ENCODE assay signal across 9 mouse cellular contexts in the genomic region with DNA sequence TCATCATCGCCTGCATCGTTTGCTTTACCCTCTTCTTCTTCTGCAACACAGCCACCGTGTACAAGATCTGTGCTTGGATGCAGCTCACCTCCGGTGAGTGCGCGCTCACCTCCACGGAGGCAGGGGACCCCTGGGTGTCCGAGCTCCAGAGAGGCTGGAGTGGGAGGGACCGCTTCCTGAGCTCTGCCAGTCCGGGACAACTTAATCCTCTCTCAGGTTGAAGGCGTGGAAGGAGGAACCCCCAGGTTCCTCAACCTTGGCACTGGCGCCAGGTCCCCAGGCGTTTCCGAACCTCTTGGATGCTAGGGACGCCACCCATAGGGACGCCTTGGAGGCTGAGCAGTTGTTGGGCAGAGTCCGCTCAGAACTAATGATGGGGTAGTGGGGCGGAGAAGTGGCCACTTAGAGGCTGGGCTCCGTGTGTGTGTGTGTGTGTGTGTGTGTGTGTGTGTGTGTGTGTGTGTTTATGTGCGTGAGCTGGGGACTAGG. TPM values are rescaled to one million over a fixed set of nuclear protein-coding genes. Genes with fewer than 3 reads are reported as not detected.
DNase-seq lines count a peak whose midpoint lies in the region; ATAC-seq and TF ChIP-seq lines count a peak whose summit lies in the region.
"Had no signal": no experiment of that assay in that cellular context is flagged by ENCODE, and none has a peak within 500 bp of the region (broad histone marks: within the 10 kb centered on the region; RNA-seq: fewer than 3 reads in every experiment).

No protein-coding gene starts in this region.

- under 1% methylated on average over 20 of the region's 20 CpGs for WGBS in lung, embryonic 14.5 days
- WGBS in hindbrain, embryonic 11.5 days: 3% methylated on average over 20 of the region's 20 CpGs
- WGBS in midbrain, embryonic 14.5 days: 0% methylated on average over 20 of the region's 20 CpGs

- TF ChIP-seq CTCF in lung, embryonic 14.5 days (IDR thresholded peaks at IDR 0.05; ENCODE audit: low read depth): no peak

- peak overlapping the region; percentile 92 for H3K4me2 ChIP-seq in lung, embryonic 14.5 days
- peak overlapping the region; percentile 97 for H3K4me2 ChIP-seq in hindbrain, embryonic 11.5 days (replicated peaks; ENCODE audit: low read depth, low read length)
- H3K4me2 ChIP-seq in midbrain, embryonic 14.5 days (ENCODE audit: low read length): peak overlapping the region; percentile 69

- ATAC-seq in lung, embryonic 14.5 days (ENCODE audit: insufficient read depth): peak; percentile 45
- peak; percentile 64 for ATAC-seq in hindbrain, embryonic 11.5 days (ENCODE audit: low FRiP score)
- peak; percentile 60 for ATAC-seq in midbrain, embryonic 14.5 days (ENCODE audit: low FRiP score, low TSS enrichment)
- no peak for ATAC-seq in granulocyte monocyte progenitor cell, adult 5-6 weeks (replicated peaks; ENCODE audit: poor library complexity, severe bottlenecking)

- peak; percentile 13 for DNase-seq in lung, embryonic 14.5 days
- DNase-seq in lung, postnatal 10 days: no peak
- peak; percentile 36 for DNase-seq in embryo, embryonic 10.5 days (ENCODE audit: low spot score)
- peak; percentile 51 for DNase-seq in hindbrain, embryonic 11.5 days (ENCODE audit: low spot score)
- peak; percentile 60 for DNase-seq in midbrain, embryonic 14.5 days
- no peak for DNase-seq in gastrocnemius, postnatal 36 days
- DNase-seq in thymus, postnatal 10 days (ENCODE audit: low spot score in 2 of 2): no peak

- H3K4me3 ChIP-seq in lung, embryonic 14.5 days (ENCODE audit: low read depth, low read length): peak overlapping the region; percentile 48
- peak overlapping the region; percentile 64 for H3K4me3 ChIP-seq in hindbrain, embryonic 11.5 days (ENCODE audit: low read depth, low read length)
- peak overlapping the region; percentile 71 for H3K4me3 ChIP-seq in midbrain, embryonic 14.5 days (replicated peaks; ENCODE audit: low read depth, low read length)

- H3K9me3 ChIP-seq in lung, embryonic 14.5 days (ENCODE audit: low read depth, low read length): no peaks in the 10 kb centered on the region
- no peaks in the 10 kb centered on the region for H3K9me3 ChIP-seq in hindbrain, embryonic 11.5 days (ENCODE audit: control insufficient read depth, low read length)
- H3K9me3 ChIP-seq in midbrain, embryonic 14.5 days (ENCODE audit: control insufficient read depth, low read length): no peaks in the 10 kb centered on the region

- no peaks in the 10 kb centered on the region for H3K36me3 ChIP-seq in lung, embryonic 14.5 days (ENCODE audit: insufficient read depth)
- H3K36me3 ChIP-seq in hindbrain, embryonic 11.5 days (ENCODE audit: control insufficient read depth, insufficient read depth, low read length): no peaks in the 10 kb centered on the region
- H3K36me3 ChIP-seq in midbrain, embryonic 14.5 days (ENCODE audit: control insufficient read depth, insufficient read depth, low read length): no peaks in the 10 kb centered on the region

- peaks cover 4% of the 10 kb centered on the region; the same call in 1 of the 2 replicates for H3K4me1 ChIP-seq in lung, embryonic 14.5 days (ENCODE audit: insufficient read depth)
- H3K4me1 ChIP-seq in hindbrain, embryonic 11.5 days (replicated peaks; ENCODE audit: control insufficient read depth, insufficient read depth, low read length): no peaks in the 10 kb centered on the region
- H3K4me1 ChIP-seq in midbrain, embryonic 14.5 days (ENCODE audit: control insufficient read depth, insufficient read depth, low read length): 0 out of 2 replicates have a peak, but pooled peaks cover 2% of the 10 kb centered on the region

- no peak overlapping the region for H3K27ac ChIP-seq in lung, embryonic 14.5 days (ENCODE audit: low read depth)
- H3K27ac ChIP-seq in hindbrain, embryonic 11.5 days (ENCODE audit: low read depth, low read length): no peak overlapping the region
- 0 out of 2 replicates have a peak overlapping the region, but pooled peaks have one; percentile 52 for H3K27ac ChIP-seq in midbrain, embryonic 14.5 days (replicated peaks; ENCODE audit: low read depth, low read length)

- H3K27me3 ChIP-seq in lung, embryonic 14.5 days (ENCODE audit: insufficient read depth, low read length): peaks cover 25% of the 10 kb centered on the region
- peaks cover 2% of the 10 kb centered on the region; the same call in 1 of the 2 replicates for H3K27me3 ChIP-seq in hindbrain, embryonic 11.5 days (ENCODE audit: control insufficient read depth, insufficient read depth, low read length)
- no peaks in the 10 kb centered on the region for H3K27me3 ChIP-seq in midbrain, embryonic 14.5 days (ENCODE audit: control insufficient read depth, insufficient read depth, low read length)

- peak overlapping the region; percentile 26; the same call in 1 of the 2 replicates for H3K9ac ChIP-seq in lung, embryonic 14.5 days
- H3K9ac ChIP-seq in hindbrain, embryonic 11.5 days (ENCODE audit: low read depth, low read length): peak overlapping the region; percentile 46
- H3K9ac ChIP-seq in midbrain, embryonic 14.5 days (replicated peaks; ENCODE audit: low read length): peak overlapping the region; percentile 74

- intact Hi-C loops in gastrocnemius, postnatal 36 days (cut with DNase I): no loop called here

RNA-seq across cellular contexts. Expression of gene Lhfpl3, which starts 0.7 kb away (rescaled TPM):
- polyA plus RNA-seq in lung, embryonic 14.5 days (2014; fragmentation: Nextera tagmentation; extraction: Ambion mirVana): 0.11 TPM in 1 of 2 replicates, not detected in the other
- 1.1 and 1.8 TPM in 2 replicates for polyA plus RNA-seq in hindbrain, embryonic 11.5 days (2014; fragmentation: Nextera tagmentation; extraction: Ambion mirVana)
- polyA plus RNA-seq in midbrain, embryonic 14.5 days (2014; fragmentation: Nextera tagmentation; extraction: Ambion mirVana): 15.5 and 20.7 TPM in 2 replicates
- not detected in 2 replicates for total RNA-seq in granulocyte monocyte progenitor cell, adult 5-6 weeks (2014; fragmentation: Nextera tagmentation)
- total RNA-seq in granulocyte monocyte progenitor cell, adult 5-6 weeks (2017): not detected in 2 replicates
- not detected for total RNA-seq in gastrocnemius, postnatal 36 days (2021)
- total RNA-seq: neutrophil, adult 5-6 weeks had no signal

Comparison
In these comparisons a context has a peak if more than half of its experiments do, and no peak if none do; other contexts are left out.
1. DNase-seq: peak in lung, embryonic 14.5 days (single experiment), embryo, embryonic 10.5 days (single experiment), hindbrain, embryonic 11.5 days (single experiment) and midbrain, embryonic 14.5 days (single experiment); none in lung, postnatal 10 days (single experiment), gastrocnemius, postnatal 36 days (0 of 2) and thymus, postnatal 10 days (0 of 2).
2. Peak in every context shown above with its lines, with median percentiles within 50 percentile points of each other: H3K4me2 ChIP-seq, H3K4me3 ChIP-seq and H3K9ac ChIP-seq.